Comparison of ENCODE assay signal across 8 mouse cellular contexts in the genomic region with DNA sequence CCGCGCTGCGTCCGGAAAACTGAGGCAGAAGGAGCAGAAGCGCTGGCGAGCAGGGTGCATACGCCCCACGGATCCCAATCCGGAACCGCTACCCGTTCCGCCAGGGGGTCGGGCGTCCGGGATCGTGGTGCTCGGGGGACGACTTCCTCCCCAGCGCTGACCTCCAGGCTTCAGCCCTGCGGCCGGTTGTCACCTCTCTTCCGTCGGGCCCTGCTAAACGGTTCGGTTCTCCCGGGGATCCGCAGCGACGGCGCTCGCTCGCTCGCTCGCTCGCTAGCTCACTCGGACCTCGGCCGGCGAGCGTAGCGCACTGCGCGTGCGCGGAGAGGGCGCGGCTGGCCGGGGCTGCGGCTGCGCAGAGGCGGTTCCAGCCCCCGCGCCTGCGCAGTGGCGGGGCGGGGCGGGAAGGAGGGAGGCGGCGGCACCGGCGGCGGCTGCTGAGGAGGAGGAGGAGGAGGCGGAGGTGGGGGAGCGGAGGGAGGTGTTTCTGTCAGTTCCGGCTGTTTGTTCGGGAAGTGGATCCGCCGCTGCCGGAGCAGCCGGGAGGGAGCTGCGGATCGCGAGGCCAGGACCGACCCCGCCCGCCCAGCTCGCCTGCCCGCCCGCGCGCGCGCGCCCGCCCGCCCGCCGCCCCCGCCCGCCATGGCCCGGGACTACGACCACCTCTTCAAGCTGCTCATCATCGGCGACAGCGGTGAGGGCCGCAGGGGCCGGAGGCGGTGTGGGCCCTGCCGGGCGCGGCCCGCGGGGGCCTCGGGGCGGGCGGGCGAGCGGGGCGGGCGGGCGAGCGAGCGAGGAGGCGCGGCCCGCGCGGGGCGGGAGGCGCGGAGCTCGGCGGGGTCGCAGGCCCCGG. TPM values are rescaled to one million over a fixed set of nuclear protein-coding genes. Genes with fewer than 3 reads are reported as not detected.
DNase-seq lines count a peak whose midpoint lies in the region; ATAC-seq lines count a peak whose summit lies in the region.

Rab35 (plus strand) TSS at position 404 of the 853 bp plus-strand sequence.

- intact Hi-C loops in gastrocnemius, postnatal 14 days (cut with DNase I; ENCODE audit: low total_unique reads): no loop called here
- intact Hi-C loops in left cerebral cortex, postnatal 10 days (cut with DNase I): no loop called here

- peak; percentile 67 for ATAC-seq in inflammation-experienced regulatory T-cells, adult 6 months
- ATAC-seq in megakaryocyte-erythroid progenitor cell, adult 5-6 weeks (replicated peaks; ENCODE audit: low FRiP score, low TSS enrichment, poor library complexity, severe bottlenecking): peak; percentile 64

- peak; percentile 92 for DNase-seq in adipocyte (ENCODE audit: low spot score)
- DNase-seq in embryo, embryonic 10 days (ENCODE audit: low spot score): peak; percentile 92
- DNase-seq in gastrocnemius, postnatal 14 days: peak; percentile 93
- peak; percentile 86 to 96 for DNase-seq in left cerebral cortex, postnatal 10 days (ENCODE audit: extremely low spot score in 1 of 2, low spot score in 2 of 2)
- DNase-seq in right cerebral cortex, postnatal 25 days: peak; percentile 94
- peak; percentile 93 to 96 for DNase-seq in urinary bladder, postnatal 4 days (ENCODE audit: low spot score in 2 of 2)

RNA-seq across cellular contexts. Expression of gene Rab35, which starts in this region (rescaled TPM):
- 10 to 100 TPM; 28.9 to 35.2 TPM for total RNA-seq in gastrocnemius, postnatal 14 days (2021)
- polyA plus RNA-seq in inflammation-experienced regulatory T-cells, adult 6 months (2017; shearing (Covaris generic)): 10 to 100 TPM in 1 of 3 experiments, 1 to 10 TPM in 2; 7.3 to 10.6 (median 9.7) TPM
- total RNA-seq in left cerebral cortex, postnatal 10 days (2021): 10 to 100 TPM; 91.6 to 94.6 TPM
- 51.4 and 53.5 TPM in 2 replicates for total RNA-seq in megakaryocyte-erythroid progenitor cell, adult 5-6 weeks (2014; fragmentation: Nextera tagmentation)
- 34.2 and 36.4 TPM in 2 replicates for total RNA-seq in megakaryocyte-erythroid progenitor cell, adult 5-6 weeks (2017)

Comparison
In these comparisons a context has a peak if more than half of its experiments do, and no peak if none do; other contexts are left out.
1. Peak in every context shown above with its lines: DNase-seq and ATAC-seq.